Mouse (Mus musculus): ENCODE results near the gene Rcn3. TPM values are rescaled to one million over a fixed set of nuclear protein-coding genes. Genes with fewer than 3 reads are reported as not detected.
A peak's percentile ranks its signal among the peaks of the same experiment; 100 is the strongest.

Rcn3 gene
- total and polyA plus RNA-seq, 3 experiments: 0.38 TPM; not detected in 2

GRCm38 (mm10) chr7:45126844-45127699 lies 35.1 kb upstream of the Rcn3 start:
- Histone ChIP-seq H3K4me2 (ENCODE audit: insufficient read depth, low read depth, poor library complexity, severe bottlenecking) (peak overlapping the region; percentile 68), H3K9ac (ENCODE audit: insufficient read depth, low read depth) (peak overlapping the region; percentile 100), H3K27ac (ENCODE audit: insufficient read depth, low read depth) (peak overlapping the region; percentile 93), H3K9me3 (replicated peaks; ENCODE audit: low read length) (no peaks in the 10 kb centered on the region), H3K4me3 (replicated peaks in 1 of 3; ENCODE audit: low read depth in 2 of 3, low read length in 2 of 3, poor library complexity in 1 of 3) (peak overlapping the region; percentile 93 to 100 (median 94)), H3K27me3 (replicated peaks) (no peaks in the 10 kb centered on the region), H3K4me1 (ENCODE audit: control insufficient read depth in 1 of 2, insufficient read depth in 2 of 2) (peaks cover 12 to 29% of the 10 kb centered on the region in 2 experiments), H3K79me2 (replicated peaks; ENCODE audit: control insufficient read depth, extremely low read depth, insufficient read depth, poor library complexity, severe bottlenecking) (peaks cover 44% of the 10 kb centered on the region), H3K36me3 (replicated peaks in 1 of 2; ENCODE audit: control insufficient read depth in 1 of 2, insufficient read depth in 1 of 2, low read length in 1 of 2) (peaks cover 32 to 55% of the 10 kb centered on the region in 2 experiments)
- peak; percentile 41 for DNase-seq (ENCODE audit: extremely low read depth)
- TF ChIP-seq MAX (IDR thresholded peaks at IDR 0.05; ENCODE audit: low read length) (no peak), MAFK (IDR thresholded peaks at IDR 0.05; ENCODE audit: insufficient replicate concordance, low read length) (no peak), TCF12 (IDR thresholded peaks at IDR 0.05; ENCODE audit: low read depth, low read length) (0 out of 2 replicates have a peak, but pooled peaks have one; percentile 27), RCOR1 (conservative IDR thresholded peaks at IDR 0.05; ENCODE audit: low read depth, low read length) (no peak), RAD21 (IDR thresholded peaks at IDR 0.05; ENCODE audit: low read depth, low read length) (no peak), NRF1 (IDR thresholded peaks at IDR 0.05; ENCODE audit: low read depth, low read length) (peak; percentile 48), SIN3A (IDR thresholded peaks at IDR 0.05; ENCODE audit: low read length) (no peak), IRF4 (IDR thresholded peaks at IDR 0.05; ENCODE audit: low read depth, low read length) (0 out of 2 replicates have a peak, but pooled peaks have one; percentile 26), CTCF (conservative IDR thresholded peaks at IDR 0.05 in 1 of 2, IDR thresholded peaks at IDR 0.05 in 1 of 2; ENCODE audit: low read depth in 2 of 2, low read length in 2 of 2) (peak in 1 of 2 experiments; percentile 20; a peak in 1 of 4 replicates), MAZ (IDR thresholded peaks at IDR 0.05; ENCODE audit: low read depth, low read length) (no peak), POLR2AphosphoS2 (IDR thresholded peaks at IDR 0.05; ENCODE audit: low read depth, low read length) (no peak), GABPA (IDR thresholded peaks at IDR 0.05; ENCODE audit: insufficient replicate concordance, low read depth, low read length) (no peak), JUND (conservative IDR thresholded peaks at IDR 0.05; ENCODE audit: low read depth, low read length) (no peak), POLR2A (IDR thresholded peaks at IDR 0.05; ENCODE audit: low read depth, low read length) (peak; percentile 50; the same call in 1 of the 2 replicates), HCFC1 (IDR thresholded peaks at IDR 0.05; ENCODE audit: low read depth, low read length) (no peak), JUN (IDR thresholded peaks at IDR 0.05; ENCODE audit: insufficient read depth, low read depth, low read length) (no peak), MYC (IDR thresholded peaks at IDR 0.05; ENCODE audit: low read depth, low read length) (no peak), ZC3H11A (IDR thresholded peaks at IDR 0.05; ENCODE audit: low read depth, low read length) (no peak), ZKSCAN1 (IDR thresholded peaks at IDR 0.05; ENCODE audit: borderline replicate concordance, low read depth, low read length) (no peak), NELFE (IDR thresholded peaks at IDR 0.05; ENCODE audit: low read depth, low read length) (no peak), CHD2 (IDR thresholded peaks at IDR 0.05; ENCODE audit: low read length) (peak; percentile 22; the same call in 1 of the 2 replicates), BHLHE40 (IDR thresholded peaks at IDR 0.05; ENCODE audit: low read depth, low read length) (no peak), MXI1 (IDR thresholded peaks at IDR 0.05; ENCODE audit: low read depth, low read length) (no peak), SMC3 (IDR thresholded peaks at IDR 0.05; ENCODE audit: low read depth, low read length) (no peak), UBTF (IDR thresholded peaks at IDR 0.05; ENCODE audit: low read depth, low read length) (no peak), ZMIZ1 (IDR thresholded peaks at IDR 0.05; ENCODE audit: low read depth, low read length) (no peak; the same call in 1 of the 2 replicates), KAT2A (IDR thresholded peaks at IDR 0.05; ENCODE audit: insufficient replicate concordance, low read length) (no peak), ZNF384 (IDR thresholded peaks at IDR 0.05; ENCODE audit: low read depth, low read length) (no peak), PAX5 (IDR thresholded peaks at IDR 0.05; ENCODE audit: low read length) (no peak), USF1 (IDR thresholded peaks at IDR 0.05; ENCODE audit: low read depth, low read length) (no peak), USF2 (conservative IDR thresholded peaks at IDR 0.05; ENCODE audit: low read depth, low read length) (no peak), CHD1 (IDR thresholded peaks at IDR 0.05; ENCODE audit: low read depth, low read length) (no peak; the same call in 1 of the 2 replicates), EP300 (IDR thresholded peaks at IDR 0.05; ENCODE audit: low read length) (no peak), MEF2A (IDR thresholded peaks at IDR 0.05; ENCODE audit: borderline replicate concordance, low read depth, low read length) (no peak), ELF1 (IDR thresholded peaks at IDR 0.05; ENCODE audit: low read depth, low read length) (no peak), E2F4 (IDR thresholded peaks at IDR 0.05; ENCODE audit: insufficient replicate concordance, low read depth, low read length) (no peak), ETS1 (conservative IDR thresholded peaks at IDR 0.05; ENCODE audit: low read depth, low read length) (no peak), TBP (conservative IDR thresholded peaks at IDR 0.05; ENCODE audit: low read depth, low read length) (peak; percentile 61; the same call in 1 of the 2 replicates)
- dilution Hi-C loops (cut with MboI; ENCODE audit: extremely low pct_ligation_motif_present, extremely low pct_unique_long_range_greater_than_20kb, low sequenced_read_pairs) (no loop called here), in situ Hi-C loops (cut with MboI; ENCODE audit: low pct_ligation_motif_present, low pct_unique_long_range_greater_than_20kb, low sequenced_read_pairs) (loop anchor here (5.0 kb wide), 1 partner anchor 45 kb away; no protein-coding TSS in a partner anchor)

Data from CH12.LX (cell line).